Mouse (Mus musculus) liver, adult 10 weeks (tissue): ENCODE data around the gene Zfp30. TPM values are rescaled to one million over a fixed set of nuclear protein-coding genes. Genes with fewer than 3 reads are reported as not detected.

Source experiments
- polyA plus RNA-seq: library from polyadenylated mRNA; stranded (reverse); fragments of 350-450 nt; fragmentation: Illumina TruSeq; extraction: RNeasy Lipid Tissue Mini Kit (QIAGEN cat#74804); gene quantifications from one replicate; pipeline ENCODE4 v1.2.3, GENCODE M21; 2014; ENCODE audit warnings: low read depth, low replicate concordance

The Zfp30 gene
- 1.1 TPM for polyA plus RNA-seq

GRCm38 (mm10) chr7:29783871-29784551 is at the start of gene Zfp30:
Zfp30 (plus strand) TSS chr7:29783998.

GRCm38 (mm10) chr7:29768090-29768900 is 15.5 kb upstream of the Zfp30 start, which contains the start of gene Zfp84:
Zfp84 (plus strand) TSS chr7:29768552.

GRCm38 (mm10) chr7:29815910-29816429 is 32.2 kb downstream of the Zfp30 start, which contains the start of gene Zfp790:
Zfp790 (plus strand) TSS chr7:29816114.

Other genes starting within 250 kb of the Zfp30 start
- gene Catsperg2, start 57.0 kb upstream of the Zfp30 start, polyA plus RNA-seq, result not detected
- 3.2 TPM for gene Zfp84, start 15.4 kb upstream of the Zfp30 start, polyA plus RNA-seq
- 5.5 TPM for gene Zfp790, start 32.1 kb downstream of the Zfp30 start, polyA plus RNA-seq
- 2.9 TPM for gene Zfp940, start 69.7 kb downstream of the Zfp30 start, polyA plus RNA-seq
- 6.8 TPM for gene Zfp420, start 76.0 kb downstream of the Zfp30 start, polyA plus RNA-seq
- 2.3 TPM for gene Zfp27, start 122.6 kb downstream of the Zfp30 start, polyA plus RNA-seq
- gene Zfp383, start 124.2 kb downstream of the Zfp30 start, polyA plus RNA-seq, result 5.3 TPM
- 3.9 TPM for gene Zfp74, start 170.1 kb downstream of the Zfp30 start, polyA plus RNA-seq
- gene Zfp568, start 200.0 kb downstream of the Zfp30 start, polyA plus RNA-seq, result 4.3 TPM